Mouse (Mus musculus) cerebellum, adult (tissue): ENCODE measurements around the gene Mpi.
A peak's percentile ranks its signal among the peaks of the same experiment; 100 is the strongest.

Experiments
- ATAC-seq: cut with Nextera tagmentation; 2 replicates; pipeline ENCODE4 v1.9.2; 2017; ENCODE audit warnings: mild to moderate bottlenecking, moderate library complexity, mixed read lengths; ENCODE audit not compliant: insufficient number of reproducible peaks, low FRiP score, low TSS enrichment

Gene Mpi

DNA sequence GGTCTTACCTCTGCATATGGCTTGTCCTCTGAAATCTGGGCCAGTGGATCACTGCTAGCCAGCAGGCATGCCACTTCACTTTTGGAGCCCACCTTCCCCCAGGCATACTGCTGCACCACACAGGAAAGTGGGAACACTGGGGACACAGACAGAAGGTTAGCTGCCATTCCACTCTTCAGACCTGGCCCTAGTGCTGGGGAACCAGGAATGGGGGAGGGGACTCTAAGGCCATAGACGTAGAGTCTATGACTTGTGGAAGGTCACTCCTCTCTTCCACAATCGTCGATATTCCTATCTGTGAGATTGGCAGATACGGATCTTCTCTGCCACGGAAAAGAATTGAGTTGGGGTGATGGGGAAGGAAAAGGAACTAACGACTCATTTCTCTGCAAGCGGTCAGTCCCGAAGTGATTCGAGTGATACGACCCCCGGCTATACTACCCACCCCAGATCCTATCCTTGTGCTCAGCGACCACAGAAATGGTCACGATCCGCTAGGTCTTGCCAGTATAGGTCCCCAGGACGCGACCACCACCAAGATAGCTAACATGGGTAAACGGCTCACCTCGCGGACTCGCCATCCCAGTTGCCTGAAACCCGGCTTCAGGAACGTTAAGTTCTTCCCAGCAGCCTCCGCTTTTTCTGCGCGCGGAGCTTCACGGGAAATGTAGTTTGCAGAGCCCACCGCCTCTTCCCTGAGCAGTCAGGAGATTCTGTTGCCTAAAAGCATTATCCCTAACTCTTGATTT lies at the start of gene Mpi:
Gene Mpi, minus strand, starts transcription at position 625 of the 749 bp plus-strand sequence.
- 0 out of 2 replicates have a peak, but pooled peaks have one; percentile 49 for ATAC-seq

DNA sequence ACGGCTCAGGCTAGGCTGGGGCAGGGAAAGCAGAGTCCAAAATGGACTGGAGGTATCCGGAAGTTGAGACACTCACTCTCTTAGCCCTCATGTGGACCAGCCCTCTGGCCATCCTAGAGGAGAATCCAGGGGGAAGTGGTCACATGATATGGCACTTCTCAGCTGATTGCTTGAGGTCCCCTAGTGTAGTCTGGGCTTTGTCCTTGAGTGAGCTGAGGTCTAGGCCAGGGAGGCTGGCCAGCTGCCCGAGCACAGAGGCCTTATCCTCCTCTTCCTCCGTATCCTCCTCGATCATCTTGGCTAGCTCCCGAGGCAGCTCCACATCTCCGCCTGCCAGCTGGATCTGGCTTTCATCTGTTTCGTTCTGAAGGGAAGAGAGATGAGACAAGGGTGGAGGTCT lies 49.5 kb upstream of the Mpi start:
- ATAC-seq = no peak

DNA sequence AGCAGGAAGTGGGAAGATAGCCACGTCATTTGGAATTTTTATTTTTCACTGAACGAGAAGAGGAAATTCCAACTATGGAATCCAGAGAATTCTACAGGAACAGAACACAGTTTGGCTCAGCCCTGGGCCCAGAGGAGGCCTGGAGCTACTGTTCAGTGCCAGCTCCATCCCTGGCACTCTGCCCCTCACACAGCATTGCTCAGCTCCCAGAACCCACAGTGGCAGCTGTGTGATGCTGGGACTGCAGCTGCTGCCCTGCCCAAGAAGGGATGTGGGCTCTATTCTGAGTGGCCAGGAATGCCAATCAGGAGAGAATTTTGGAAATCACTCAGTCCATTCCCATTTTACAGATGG lies 48.8 kb upstream of the Mpi start:
- no peak for ATAC-seq

DNA sequence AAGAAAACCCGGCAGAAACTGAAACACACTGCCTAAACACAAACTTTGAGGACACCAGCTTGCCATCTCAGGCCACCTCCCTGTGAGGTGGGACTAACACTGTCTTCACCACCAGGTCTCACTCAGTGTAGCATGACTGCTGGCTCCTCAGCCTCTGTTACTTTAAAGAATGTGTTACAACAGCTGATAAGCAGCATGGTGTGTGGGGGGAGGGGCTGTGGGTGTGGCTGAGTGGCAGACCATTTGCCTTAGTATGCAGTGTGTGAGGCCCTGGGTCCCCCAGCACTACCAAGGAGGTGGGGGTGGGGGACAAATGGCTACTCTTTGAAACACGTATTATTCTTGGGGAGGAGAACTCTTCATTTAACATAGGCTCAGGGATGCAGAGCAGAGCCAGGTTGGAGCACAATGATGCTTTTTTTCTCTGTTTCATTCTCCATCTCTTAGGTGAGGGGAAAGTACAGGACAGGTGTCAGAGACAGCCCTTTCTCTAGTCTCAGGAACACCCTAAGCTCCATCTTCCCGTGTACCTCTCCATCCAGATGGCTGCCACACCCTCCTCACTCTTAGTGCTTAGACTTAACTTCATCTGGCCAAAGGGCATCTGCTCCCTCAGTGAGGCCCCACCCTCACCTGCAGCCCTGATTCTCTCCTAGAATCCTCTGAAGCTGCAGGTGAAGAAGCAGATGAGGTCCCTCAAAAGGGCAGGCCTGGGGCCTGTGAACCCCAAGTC lies 48.2 kb upstream of the Mpi start:
- no peak for ATAC-seq

DNA sequence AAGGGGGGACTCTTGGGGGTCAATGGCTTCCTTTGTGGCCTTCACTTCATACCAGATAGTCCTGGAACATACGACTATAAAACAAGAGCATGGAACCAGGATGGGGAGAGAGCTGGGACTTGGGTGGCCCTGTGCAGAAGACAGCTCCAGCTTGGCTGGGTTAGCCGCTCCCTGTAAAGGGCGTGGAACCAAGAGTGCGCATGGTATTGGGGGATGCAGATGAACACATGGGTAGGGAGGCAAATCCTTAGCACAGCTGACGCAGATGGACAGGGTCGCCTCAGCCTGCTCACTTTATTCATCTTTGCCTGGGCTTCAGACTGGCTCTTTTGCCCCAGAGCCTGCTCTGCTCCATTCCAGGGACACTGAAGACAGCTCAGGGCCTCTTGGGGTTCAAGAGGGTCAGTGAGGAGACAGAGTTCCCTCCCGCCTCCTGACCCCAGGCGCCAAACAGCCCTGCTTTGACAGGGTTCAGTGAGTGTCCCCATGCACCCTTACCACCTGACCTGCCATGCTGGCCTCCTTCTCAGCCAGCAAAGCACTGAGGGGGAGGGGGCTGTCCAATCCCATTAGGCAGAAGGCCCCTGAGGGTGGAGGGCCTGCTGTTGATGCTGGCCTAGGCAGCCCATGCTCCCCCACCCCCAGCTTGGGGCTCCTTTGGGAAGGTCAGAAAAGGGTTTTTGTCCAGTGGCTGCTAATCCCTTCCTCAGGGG lies 46.4 kb upstream of the Mpi start:
- ATAC-seq = no peak

DNA sequence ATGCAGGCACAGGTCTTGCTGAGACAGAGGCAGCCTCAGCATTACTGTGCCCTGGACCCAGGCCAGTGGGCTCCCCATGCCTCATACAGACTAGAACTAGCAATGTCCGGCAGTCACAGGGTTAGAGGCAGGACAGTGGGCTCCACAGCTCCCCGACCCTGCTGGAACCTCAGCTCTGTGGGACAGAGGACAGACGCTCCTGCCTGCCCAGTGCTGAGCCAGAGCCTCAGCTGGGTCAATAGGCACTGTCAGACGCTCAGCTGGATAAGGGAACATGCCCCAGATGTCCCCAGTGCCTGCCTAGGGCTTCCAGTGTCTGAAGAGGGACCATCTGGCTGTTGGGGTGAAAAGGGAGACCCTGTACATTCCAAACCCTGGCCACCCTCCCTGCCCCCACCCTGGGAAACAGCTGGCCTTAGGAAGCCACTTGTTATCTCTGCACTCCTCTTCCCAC lies 45.4 kb upstream of the Mpi start:
- ATAC-seq = no peak

DNA sequence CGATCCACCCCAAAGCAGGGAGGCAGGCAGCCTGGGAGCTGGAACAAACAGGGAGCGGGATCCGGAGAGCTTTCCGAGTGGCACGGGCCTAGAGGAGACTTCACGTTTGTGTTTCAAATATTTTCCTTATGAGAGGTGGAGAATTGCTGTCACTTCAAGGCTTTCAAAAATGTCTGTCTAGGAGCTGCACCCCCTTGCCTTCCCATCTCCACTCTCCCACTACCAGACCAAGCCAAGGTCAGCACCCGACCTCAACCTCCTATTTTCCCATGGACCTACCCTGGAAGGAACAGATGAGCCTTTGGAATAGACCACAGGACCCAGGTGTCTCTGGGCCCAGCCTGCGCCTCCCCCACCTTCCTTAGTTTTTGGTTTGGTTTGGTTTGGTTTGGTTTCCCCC lies 44.7 kb upstream of the Mpi start:
- no peak for ATAC-seq

DNA sequence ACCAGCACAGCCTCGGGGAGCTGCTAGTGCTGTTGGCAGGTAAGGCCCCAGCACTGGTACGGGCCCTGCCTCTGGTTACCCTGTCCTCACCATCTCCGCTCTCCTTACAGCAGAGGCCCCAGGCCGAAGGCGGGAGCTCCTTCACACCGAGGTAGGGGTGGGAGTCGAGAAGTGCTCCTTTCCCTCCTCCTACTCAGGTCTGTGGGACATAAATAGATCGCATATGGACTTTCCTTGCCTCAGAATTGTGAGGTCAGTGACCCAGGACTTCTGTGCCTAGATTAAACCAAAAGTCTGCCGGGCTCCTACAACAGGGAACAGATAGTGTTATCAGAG lies 41.6 kb upstream of the Mpi start:
- ATAC-seq = no peak

DNA sequence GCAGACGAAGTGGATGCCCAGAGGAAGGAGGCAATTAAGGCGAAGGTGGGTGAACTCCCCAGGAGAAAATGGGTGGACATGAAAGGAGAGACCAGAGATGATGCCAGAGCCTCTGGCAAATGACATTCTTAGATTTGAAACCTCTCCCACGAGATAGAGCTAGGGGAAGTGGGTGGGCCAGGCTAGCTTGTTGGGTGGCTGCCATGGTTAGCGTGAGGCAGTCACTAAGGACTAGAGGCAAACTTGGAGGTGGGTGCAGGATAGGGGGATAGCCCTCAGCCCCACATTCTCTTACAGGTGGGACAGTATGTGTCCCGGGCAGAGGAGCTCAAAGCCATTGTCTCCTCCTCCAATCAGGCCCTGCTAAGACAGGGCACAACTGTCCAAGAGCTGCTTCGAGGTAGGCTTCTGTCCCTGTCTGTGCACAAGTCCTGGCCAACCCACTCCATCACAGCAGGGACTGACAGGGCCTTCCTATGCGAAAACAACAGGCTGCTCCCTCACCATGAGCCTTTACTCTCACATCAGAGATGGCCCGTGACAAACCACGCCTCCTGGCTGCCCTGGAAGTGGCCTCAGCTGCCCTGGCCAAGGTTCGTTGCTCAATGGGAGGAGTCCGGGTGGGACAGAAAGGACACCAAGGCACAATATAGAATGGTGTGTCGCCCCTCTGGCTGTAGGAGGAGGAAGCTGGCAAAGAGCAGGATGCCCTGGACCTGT lies 41.1 kb upstream of the Mpi start:
- no peak for ATAC-seq

DNA sequence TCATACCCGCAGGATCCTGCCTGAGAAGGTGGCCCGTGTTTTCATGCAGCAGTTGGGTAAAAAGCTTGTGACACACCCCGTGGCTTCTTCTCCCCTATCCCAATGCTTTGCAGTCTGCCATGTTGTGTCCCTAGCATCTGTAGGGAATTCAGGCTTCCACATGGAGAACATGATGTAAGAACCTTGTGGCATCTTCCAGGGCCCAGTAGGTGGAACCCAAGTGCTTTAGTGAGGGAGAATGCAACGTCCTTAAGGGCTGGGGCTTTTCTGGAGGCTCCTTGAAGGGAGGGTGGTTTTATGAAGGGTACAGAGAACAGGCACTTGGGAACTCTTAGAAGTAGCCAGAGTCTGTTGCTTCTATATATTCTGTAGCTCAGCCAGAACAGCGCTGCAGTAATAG lies 38.2 kb upstream of the Mpi start:
- no peak for ATAC-seq

DNA sequence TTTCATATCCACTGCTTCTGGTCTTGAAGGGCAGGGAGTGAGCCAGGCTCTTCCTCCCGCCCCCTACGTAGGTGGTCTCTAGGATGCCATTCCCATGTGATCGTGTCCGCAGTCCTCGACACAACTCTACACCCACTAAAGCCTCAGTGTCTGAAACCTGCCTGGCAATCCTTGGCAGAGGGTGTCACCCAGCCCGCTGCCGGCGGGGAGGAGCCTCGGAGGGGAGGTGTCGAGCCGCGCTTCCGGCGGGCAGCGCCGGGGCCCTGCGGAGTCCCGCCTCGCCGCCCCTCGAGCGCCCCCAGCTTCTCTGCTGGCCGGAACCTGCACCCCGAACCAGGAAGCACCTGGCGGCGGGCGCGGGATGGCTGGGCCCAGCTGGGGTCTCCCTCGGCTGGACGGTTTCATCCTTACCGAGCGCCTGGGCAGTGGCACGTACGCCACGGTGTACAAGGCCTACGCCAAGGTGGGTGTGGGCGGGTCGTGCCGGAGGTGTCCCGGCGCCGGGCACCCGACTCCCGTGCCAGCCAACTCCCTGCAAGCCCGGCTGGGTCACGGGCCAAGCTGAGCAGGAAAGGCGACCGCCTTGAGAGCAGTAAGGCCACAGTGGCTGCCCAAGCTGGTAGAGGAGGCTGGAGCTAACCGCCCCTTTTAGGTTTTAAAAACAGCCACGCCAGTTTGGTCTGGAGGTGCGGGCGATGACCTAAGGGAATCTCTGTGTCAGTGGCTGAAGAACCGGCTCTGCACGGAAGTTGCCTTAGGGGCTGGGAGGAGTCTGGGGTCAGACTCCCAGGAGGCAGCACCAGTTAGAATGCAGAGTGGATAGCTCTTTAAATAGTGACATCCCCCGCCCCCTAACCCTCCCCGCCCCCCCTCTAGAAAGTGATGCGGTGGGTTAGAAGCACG lies 36.9 kb upstream of the Mpi start, which contains the start of gene Ulk3:
Gene Ulk3, plus strand, starts transcription at position 229 of the 903 bp plus-strand sequence.
- ATAC-seq = peak; percentile 69; the same call in 1 of the 2 replicates

DNA sequence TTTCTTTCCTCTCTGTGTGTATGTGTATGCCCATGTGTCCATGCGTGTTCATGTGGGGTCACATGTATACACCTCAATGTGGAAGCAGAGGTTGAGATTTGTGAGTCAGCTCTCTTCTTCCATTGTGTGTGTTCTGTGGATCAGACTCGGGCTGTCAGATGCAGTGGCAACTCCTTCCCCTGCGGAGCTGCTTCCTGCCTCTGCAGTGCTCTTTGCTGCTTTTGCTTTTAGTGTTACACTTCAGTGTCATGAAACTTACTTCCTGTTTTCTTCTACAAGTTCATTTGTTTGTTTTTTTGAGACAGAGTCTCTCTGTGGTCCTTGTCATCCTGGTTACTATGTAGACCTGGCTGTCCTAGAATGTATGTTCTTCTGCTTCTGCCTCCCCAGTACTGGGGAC lies 32.4 kb upstream of the Mpi start:
- ATAC-seq = no peak

DNA sequence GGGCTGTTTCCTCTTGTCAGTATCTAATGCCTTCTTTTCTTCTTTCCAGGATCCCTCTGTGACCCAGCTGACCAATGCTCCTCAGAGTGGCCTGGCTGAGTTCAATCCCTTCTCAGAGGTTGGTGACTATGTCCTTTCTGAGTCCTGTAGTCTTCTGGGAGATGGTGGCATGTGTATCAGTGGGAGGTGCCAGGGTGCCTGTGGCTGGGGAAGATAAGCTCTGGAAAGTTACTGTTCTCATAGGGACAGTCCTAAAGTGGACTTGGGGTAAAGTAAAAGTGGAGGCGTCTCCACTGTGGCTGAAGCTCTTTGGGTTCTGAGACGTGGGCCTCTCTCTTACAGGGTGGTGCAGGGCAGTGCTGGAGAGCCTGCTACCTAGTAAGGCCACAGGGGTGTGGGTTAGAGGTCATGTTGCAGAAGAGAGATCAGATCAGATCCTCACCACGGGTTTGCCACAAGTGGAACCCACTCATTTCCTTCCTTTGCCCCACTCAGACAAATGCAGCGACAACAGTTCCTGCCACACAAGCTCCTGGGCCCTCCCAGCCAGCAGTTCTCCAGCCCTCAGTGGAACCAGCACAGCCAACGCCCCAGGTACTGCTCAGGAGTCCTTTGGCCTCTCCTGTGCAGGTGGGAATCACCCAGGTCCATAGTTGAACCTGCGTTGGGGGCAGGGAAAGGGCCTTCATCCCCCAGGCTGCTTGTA lies 24.7 kb upstream of the Mpi start:
- no peak for ATAC-seq

DNA sequence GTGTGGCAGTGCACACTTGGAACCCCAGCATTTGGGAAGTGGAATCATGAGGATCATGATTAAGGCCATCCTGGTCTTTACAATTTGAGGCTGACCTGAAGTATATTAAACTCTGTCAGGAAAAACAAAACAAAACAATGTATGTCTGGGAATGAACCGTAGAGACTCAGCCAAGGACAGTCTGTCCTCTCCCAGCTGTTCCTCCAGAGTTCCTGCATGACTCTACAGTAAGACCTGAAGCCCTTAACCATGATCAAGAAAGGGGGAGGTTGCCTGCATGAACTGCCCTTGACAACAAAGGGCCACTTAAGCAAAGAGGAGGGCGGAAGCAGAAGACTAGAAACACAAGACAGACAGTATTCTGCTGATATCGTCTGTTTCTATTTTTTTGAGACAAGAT lies 23.0 kb upstream of the Mpi start:
- ATAC-seq = no peak

DNA sequence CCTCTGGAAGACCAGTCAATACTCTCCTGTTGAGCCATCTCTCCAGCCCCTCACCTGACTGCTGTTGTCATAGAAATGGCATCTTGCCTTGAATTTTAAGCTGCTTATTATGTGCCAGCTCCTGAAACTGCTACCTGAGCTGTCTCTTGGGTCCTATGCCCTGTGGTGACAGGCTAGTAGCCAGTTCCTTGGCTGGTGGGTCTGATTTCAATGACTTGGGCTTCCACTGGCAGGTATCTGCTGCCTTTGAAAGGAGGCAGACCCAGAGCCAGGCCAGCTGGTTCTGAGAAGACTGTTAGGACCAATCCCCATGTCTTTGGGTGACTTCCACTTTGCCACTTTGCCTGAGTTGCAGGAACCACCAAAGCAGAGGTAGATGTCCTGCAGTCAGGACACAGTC lies 21.8 kb upstream of the Mpi start:
- ATAC-seq = no peak

DNA sequence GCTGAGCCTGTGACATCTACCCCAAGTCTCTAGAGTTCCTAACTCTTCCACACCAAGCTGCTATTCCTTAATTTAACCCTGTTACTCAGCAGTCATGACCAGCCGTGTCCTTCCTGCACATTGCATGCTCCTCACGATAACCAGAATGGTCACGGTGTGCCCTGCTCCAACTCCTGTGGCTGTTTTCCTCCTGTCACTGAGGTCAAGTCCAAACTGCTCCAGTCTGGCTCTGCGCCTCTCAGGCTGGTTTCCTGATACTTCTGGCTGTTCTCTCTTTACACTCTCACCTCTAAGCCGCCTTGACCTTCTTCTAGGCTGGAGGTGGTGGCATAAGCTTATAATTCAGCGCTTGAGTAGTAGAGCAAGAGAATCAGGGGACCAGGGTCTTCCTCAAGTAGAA lies 15.9 kb upstream of the Mpi start:
- no peak for ATAC-seq

DNA sequence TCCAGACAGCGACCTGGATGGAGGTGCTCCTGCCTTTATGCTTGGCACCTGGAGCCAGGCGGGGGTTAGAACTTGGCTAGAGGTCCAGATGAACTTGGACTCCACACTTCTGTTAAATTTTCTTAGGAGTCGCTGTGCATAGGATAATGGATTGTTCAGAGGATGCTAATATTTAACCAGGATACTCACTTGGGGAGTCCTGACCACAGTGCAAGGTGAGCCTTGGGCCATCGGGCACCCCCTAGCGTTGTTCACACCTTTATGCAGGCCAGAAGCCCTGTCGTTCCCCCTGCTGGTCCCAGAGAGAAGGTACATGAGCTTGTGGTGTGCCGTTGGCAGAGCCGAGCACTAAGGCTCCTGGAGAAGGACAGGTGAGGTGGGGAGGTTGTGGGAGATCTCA lies 14.3 kb upstream of the Mpi start:
- no peak for ATAC-seq

DNA sequence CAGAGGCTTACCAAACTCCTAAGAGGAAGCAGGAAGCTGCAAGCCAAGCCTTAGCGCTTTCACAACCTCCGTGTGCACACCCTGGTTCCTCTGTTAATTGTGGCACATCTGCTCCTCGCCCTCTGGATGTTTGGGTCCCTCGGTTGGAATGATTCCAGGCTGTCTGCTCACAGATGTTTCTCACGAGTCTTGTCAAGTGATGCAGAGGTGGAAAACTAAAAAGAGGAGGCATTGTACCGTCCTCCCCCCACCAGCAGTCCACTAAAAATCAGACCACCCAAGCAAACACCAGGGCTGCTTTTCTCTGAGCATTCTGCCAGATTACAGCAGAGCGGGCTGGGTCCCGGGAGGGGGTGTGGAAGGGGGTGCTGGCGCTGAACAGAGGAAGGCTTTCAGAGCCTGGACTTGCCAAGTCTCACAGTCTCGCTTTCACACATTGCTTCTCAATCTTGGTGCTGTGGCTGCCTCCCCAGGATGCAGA lies 13.2 kb upstream of the Mpi start:
- ATAC-seq = no peak

DNA sequence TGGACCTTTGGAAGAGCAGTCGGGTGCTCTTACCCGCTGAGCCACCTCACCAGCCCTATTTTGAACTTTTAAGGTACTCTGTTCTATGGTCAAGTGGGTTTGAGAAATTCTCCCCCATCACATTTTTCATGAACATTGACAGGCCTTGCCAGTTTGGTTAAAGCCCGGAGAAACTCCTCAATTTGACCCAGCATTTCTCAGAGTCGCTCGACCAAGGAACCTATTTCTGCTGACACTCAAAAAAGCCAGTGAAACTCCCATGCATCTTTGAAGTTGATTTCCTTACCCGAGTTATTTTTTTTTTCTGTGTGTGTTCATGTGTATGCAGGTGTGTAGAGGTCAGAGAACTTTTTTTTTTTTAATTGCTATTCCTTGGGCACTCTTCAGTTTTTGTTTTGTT lies 12.0 kb upstream of the Mpi start:
- no peak for ATAC-seq
